Mouse (Mus musculus): Measurements from ENCODE around the gene Egfem1.

DNA sequence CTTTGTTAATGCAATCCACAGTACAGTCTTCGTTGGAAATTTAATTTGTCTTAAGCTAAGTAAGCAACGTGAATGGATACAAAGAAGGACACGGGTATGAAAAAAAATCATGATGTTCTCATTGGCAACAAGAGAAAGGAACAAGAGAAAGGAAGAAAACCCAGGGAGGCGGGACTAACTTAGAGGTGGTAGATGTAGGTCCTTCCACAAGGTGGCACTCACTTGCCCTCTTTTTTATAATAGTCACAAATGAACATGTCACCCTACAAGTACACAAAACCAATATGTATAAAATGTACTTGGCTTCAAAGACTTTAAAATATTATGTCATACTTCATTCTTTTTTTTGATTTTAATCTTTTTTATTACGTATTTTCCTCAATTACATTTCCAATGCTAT, 288.7 kb downstream of the Egfem1 start:
- no peak for TF ChIP-seq POLR2A (IDR thresholded peaks at IDR 0.05; ENCODE audit: borderline replicate concordance, control insufficient read depth, low read depth, low read length)
- TF ChIP-seq CTCF (IDR thresholded peaks at IDR 0.05; ENCODE audit: control insufficient read depth, insufficient read depth, low read length), result no peak
